Mouse (Mus musculus): Measurements from ENCODE around the gene Nrxn1. TPM values are rescaled to one million over a fixed set of nuclear protein-coding genes. Genes with fewer than 3 reads are reported as not detected.

Gene Nrxn1
- polyA plus RNA-seq (2015; fragmentation: Nextera tagmentation; extraction: Ambion mirVana), result 1.2 and 1.3 TPM in 2 replicates

GRCm38 (mm10) chr17:91093042-91093080 is at the start of gene Nrxn1:
Gene Nrxn1 (minus strand): TSS chr17:91093071.
- H3K9ac ChIP-seq (ENCODE audit: low read length), result no peak within 1 kb of the TSS
- H3K27ac ChIP-seq (ENCODE audit: low read length), result no peak within 1 kb of the TSS
- WGBS, result 0% methylated on average over 1 of the region's 1 CpGs
- ATAC-seq (replicated peaks; ENCODE audit: extremely low read depth, insufficient read depth, low FRiP score), result no peak
- peak within 1 kb of the TSS; percentile 30 for H3K4me3 ChIP-seq (ENCODE audit: low read length)
- no peaks in the 10 kb centered on the region; the same call in 1 of the 2 replicates for H3K27me3 ChIP-seq (ENCODE audit: control insufficient read depth, insufficient read depth, low read length)
- no peaks in the 10 kb centered on the region for H3K36me3 ChIP-seq (ENCODE audit: control insufficient read depth, insufficient read depth)
- no peaks in the 10 kb centered on the region for H3K4me1 ChIP-seq (ENCODE audit: control insufficient read depth, insufficient read depth, low read length)
- peak within 1 kb of the TSS; percentile 52; the same call in 1 of the 2 replicates for H3K4me2 ChIP-seq (ENCODE audit: low read depth, low read length)
- peaks cover 7% of the 10 kb centered on the region for H3K9me3 ChIP-seq (replicated peaks; ENCODE audit: control insufficient read depth, low read length)

- Histone ChIP-seq H3K4me1 (ENCODE audit: control insufficient read depth, insufficient read depth, low read length) (peaks cover 4% of the 10 kb centered on the region; the same call in 1 of the 2 replicates), H3K4me2 (ENCODE audit: low read depth, low read length) (no peak overlapping the region), H3K4me3 (ENCODE audit: low read length) (no peak overlapping the region), H3K27ac (ENCODE audit: low read length) (no peak overlapping the region), H3K9ac (ENCODE audit: low read length) (no peak overlapping the region), H3K36me3 (ENCODE audit: control insufficient read depth, insufficient read depth) (no peaks in the 10 kb centered on the region), H3K27me3 (ENCODE audit: control insufficient read depth, insufficient read depth, low read length) (no peaks in the 10 kb centered on the region), H3K9me3 (replicated peaks; ENCODE audit: control insufficient read depth, low read length) (no peaks in the 10 kb centered on the region)
- no peak; the same call in 1 of the 2 replicates for ATAC-seq (replicated peaks; ENCODE audit: extremely low read depth, insufficient read depth, low FRiP score)
- WGBS, result 49% methylated on average over 3 of the region's 3 CpGs
Observed at GRCm38 (mm10) chr17:91136859-91137258, 44.0 kb upstream of the Nrxn1 start.

- no peaks in the 10 kb centered on the region for H3K4me1 ChIP-seq (ENCODE audit: control insufficient read depth, insufficient read depth, low read length)
- no peaks in the 10 kb centered on the region for H3K27me3 ChIP-seq (ENCODE audit: control insufficient read depth, insufficient read depth, low read length)
- H3K9me3 ChIP-seq (replicated peaks; ENCODE audit: control insufficient read depth, low read length), result no peaks in the 10 kb centered on the region
- no peak overlapping the region for H3K4me3 ChIP-seq (ENCODE audit: low read length)
- no peaks in the 10 kb centered on the region for H3K36me3 ChIP-seq (ENCODE audit: control insufficient read depth, insufficient read depth)
- WGBS, result 74% methylated on average over 3 of the region's 3 CpGs
- no peak overlapping the region for H3K9ac ChIP-seq (ENCODE audit: low read length)
- H3K27ac ChIP-seq (ENCODE audit: low read length), result no peak overlapping the region
- ATAC-seq (replicated peaks; ENCODE audit: extremely low read depth, insufficient read depth, low FRiP score), result no peak
- no peak overlapping the region for H3K4me2 ChIP-seq (ENCODE audit: low read depth, low read length)
Observed at GRCm38 (mm10) chr17:91112880-91113628, 20.2 kb upstream of the Nrxn1 start.

GRCm38 (mm10) chr17:91112085-91112484 is 19.2 kb upstream of the Nrxn1 start:
- Histone ChIP-seq H3K27me3 (ENCODE audit: control insufficient read depth, insufficient read depth, low read length) (no peaks in the 10 kb centered on the region), H3K4me2 (ENCODE audit: low read depth, low read length) (no peak overlapping the region), H3K4me1 (ENCODE audit: control insufficient read depth, insufficient read depth, low read length) (no peaks in the 10 kb centered on the region), H3K9ac (ENCODE audit: low read length) (no peak overlapping the region), H3K36me3 (ENCODE audit: control insufficient read depth, insufficient read depth) (no peaks in the 10 kb centered on the region), H3K4me3 (ENCODE audit: low read length) (no peak overlapping the region), H3K27ac (ENCODE audit: low read length) (no peak overlapping the region), H3K9me3 (replicated peaks; ENCODE audit: control insufficient read depth, low read length) (no peaks in the 10 kb centered on the region)
- ATAC-seq (replicated peaks; ENCODE audit: extremely low read depth, insufficient read depth, low FRiP score), result no peak
- WGBS, result 59% methylated on average over 1 of the region's 1 CpGs

- Histone ChIP-seq H3K36me3 (ENCODE audit: control insufficient read depth, insufficient read depth) (no peaks in the 10 kb centered on the region), H3K4me3 (ENCODE audit: low read length) (no peak overlapping the region), H3K27ac (ENCODE audit: low read length) (no peak overlapping the region), H3K27me3 (ENCODE audit: control insufficient read depth, insufficient read depth, low read length) (no peaks in the 10 kb centered on the region), H3K9me3 (replicated peaks; ENCODE audit: control insufficient read depth, low read length) (peaks cover 3% of the 10 kb centered on the region), H3K4me1 (ENCODE audit: control insufficient read depth, insufficient read depth, low read length) (no peaks in the 10 kb centered on the region), H3K9ac (ENCODE audit: low read length) (no peak overlapping the region), H3K4me2 (ENCODE audit: low read depth, low read length) (no peak overlapping the region)
- WGBS, result 31% methylated on average over 12 of the region's 12 CpGs
- ATAC-seq (replicated peaks; ENCODE audit: extremely low read depth, insufficient read depth, low FRiP score), result no peak
Observed at GRCm38 (mm10) chr17:91093081-91093875, 407 bp upstream of the Nrxn1 start.

GRCm38 (mm10) chr17:91092421-91093041 is 340 bp downstream of the Nrxn1 start:
- Histone ChIP-seq H3K27me3 (ENCODE audit: control insufficient read depth, insufficient read depth, low read length) (no peaks in the 10 kb centered on the region; the same call in 1 of the 2 replicates), H3K27ac (ENCODE audit: low read length) (no peak overlapping the region), H3K4me2 (ENCODE audit: low read depth, low read length) (peak overlapping the region; percentile 52; the same call in 1 of the 2 replicates), H3K36me3 (ENCODE audit: control insufficient read depth, insufficient read depth) (no peaks in the 10 kb centered on the region), H3K4me3 (ENCODE audit: low read length) (peak overlapping the region; percentile 30), H3K4me1 (ENCODE audit: control insufficient read depth, insufficient read depth, low read length) (no peaks in the 10 kb centered on the region), H3K9ac (ENCODE audit: low read length) (no peak overlapping the region), H3K9me3 (replicated peaks; ENCODE audit: control insufficient read depth, low read length) (peaks cover 9% of the 10 kb centered on the region)
- ATAC-seq (replicated peaks; ENCODE audit: extremely low read depth, insufficient read depth, low FRiP score), result peak; percentile 70; the same call in 1 of the 2 replicates
- under 1% methylated on average over 21 of the region's 21 CpGs for WGBS

GRCm38 (mm10) chr17:91090631-91091030 is 2.2 kb downstream of the Nrxn1 start:
- Histone ChIP-seq H3K4me2 (ENCODE audit: low read depth, low read length) (no peak overlapping the region), H3K4me3 (ENCODE audit: low read length) (no peak overlapping the region), H3K9ac (ENCODE audit: low read length) (no peak overlapping the region), H3K36me3 (ENCODE audit: control insufficient read depth, insufficient read depth) (no peaks in the 10 kb centered on the region), H3K27me3 (ENCODE audit: control insufficient read depth, insufficient read depth, low read length) (no peaks in the 10 kb centered on the region; the same call in 1 of the 2 replicates), H3K4me1 (ENCODE audit: control insufficient read depth, insufficient read depth, low read length) (no peaks in the 10 kb centered on the region), H3K9me3 (replicated peaks; ENCODE audit: control insufficient read depth, low read length) (peaks cover 9% of the 10 kb centered on the region), H3K27ac (ENCODE audit: low read length) (no peak overlapping the region)
- no peak for ATAC-seq (replicated peaks; ENCODE audit: extremely low read depth, insufficient read depth, low FRiP score)
- WGBS, result 80% methylated on average over 1 of the region's 1 CpGs

GRCm38 (mm10) chr17:91088991-91089390 is 3.9 kb downstream of the Nrxn1 start:
- Histone ChIP-seq H3K9ac (ENCODE audit: low read length) (no peak overlapping the region), H3K4me3 (ENCODE audit: low read length) (no peak overlapping the region), H3K27ac (ENCODE audit: low read length) (no peak overlapping the region), H3K4me2 (ENCODE audit: low read depth, low read length) (no peak overlapping the region), H3K36me3 (ENCODE audit: control insufficient read depth, insufficient read depth) (no peaks in the 10 kb centered on the region), H3K4me1 (ENCODE audit: control insufficient read depth, insufficient read depth, low read length) (no peaks in the 10 kb centered on the region), H3K9me3 (replicated peaks; ENCODE audit: control insufficient read depth, low read length) (peaks cover 9% of the 10 kb centered on the region), H3K27me3 (ENCODE audit: control insufficient read depth, insufficient read depth, low read length) (no peaks in the 10 kb centered on the region; the same call in 1 of the 2 replicates)
- no peak for ATAC-seq (replicated peaks; ENCODE audit: extremely low read depth, insufficient read depth, low FRiP score)
- WGBS, result 76% methylated on average over 11 of the region's 11 CpGs
